Mouse (Mus musculus) spleen, postnatal 14 days (tissue): Measurements from ENCODE around the gene Mtif3.

ENCODE experiments used
- DNase-seq, 2 experiments: peaks; one replicate each; pipeline ENCODE4 v3.0.0; 2021 to 2022; ENCODE audit warnings: low spot score in 2 of 2

Mtif3 gene

DNA sequence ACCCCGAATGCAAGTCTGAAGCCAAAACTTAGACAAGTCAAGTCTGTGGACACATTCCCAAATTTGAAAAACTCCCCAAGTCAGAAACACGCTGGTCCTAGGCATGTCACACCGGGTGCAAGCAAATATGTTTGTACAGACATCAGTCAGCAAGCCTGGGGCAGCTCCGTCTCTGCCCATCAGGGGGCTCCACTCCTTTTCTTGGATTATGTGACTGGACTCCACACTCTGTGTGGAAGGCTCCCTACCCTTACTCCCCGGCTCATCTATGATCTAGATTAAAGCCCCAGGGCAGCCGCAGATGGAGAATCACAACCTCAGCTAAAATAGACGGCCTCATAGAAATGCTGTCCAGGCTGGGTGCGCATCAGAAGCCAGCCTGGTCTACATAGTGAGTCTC is 47.3 kb downstream of the Mtif3 start:
- no peak for DNase-seq

GRCm38 (mm10) chr5:146914088-146914766 is 49.4 kb downstream of the Mtif3 start:
- peak; percentile 16 to 43 for DNase-seq

- DNase-seq = no peak
Measured at GRCm38 (mm10) chr5:146913355-146913754, 50.2 kb downstream of the Mtif3 start.

GRCm38 (mm10) chr5:146912206-146912605 is 51.4 kb downstream of the Mtif3 start:
- DNase-seq = no peak

- DNase-seq = no peak
Measured at GRCm38 (mm10) chr5:146908629-146909028, 55.0 kb downstream of the Mtif3 start.

GRCm38 (mm10) chr5:146907533-146907932 is 56.1 kb downstream of the Mtif3 start:
- no peak for DNase-seq

- DNase-seq = peak; percentile 54 to 73
Measured at GRCm38 (mm10) chr5:146905486-146906172, 58.0 kb downstream of the Mtif3 start.

- DNase-seq = peak; percentile 54 to 70
Measured at GRCm38 (mm10) chr5:146904404-146904803, 59.2 kb downstream of the Mtif3 start.
